Mouse (Mus musculus): Measurements from ENCODE around the gene Ppp1r14a. TPM values are rescaled to one million over a fixed set of nuclear protein-coding genes. Genes with fewer than 3 reads are reported as not detected.

The Ppp1r14a gene
- polyA plus RNA-seq, 1 experiment from 2014 or later, result 25.1 TPM

- H3K4me3 ChIP-seq (ENCODE audit: low read length), result no peak overlapping the region
- H3K9ac ChIP-seq (replicated peaks; ENCODE audit: low read length), result no peak overlapping the region
- peaks cover 3% of the 10 kb centered on the region; the same call in 1 of the 2 replicates for H3K27me3 ChIP-seq (ENCODE audit: insufficient read depth, low read length)
- WGBS, result 88% methylated on average over 2 of the region's 2 CpGs
- H3K36me3 ChIP-seq (ENCODE audit: insufficient read depth, low read length), result no peaks in the 10 kb centered on the region
- peaks cover 44% of the 10 kb centered on the region for H3K4me1 ChIP-seq (ENCODE audit: insufficient read depth, low read length)
- no peaks in the 10 kb centered on the region for H3K9me3 ChIP-seq (ENCODE audit: low read length)
- H3K27ac ChIP-seq (ENCODE audit: low read length), result no peak overlapping the region
- no peak for ATAC-seq (ENCODE audit: low FRiP score, low TSS enrichment)
- no peak overlapping the region for H3K4me2 ChIP-seq (replicated peaks; ENCODE audit: low read depth, low read length)
Measured at GRCm38 (mm10) chr7:29288079-29288478, 1.0 kb upstream of the Ppp1r14a start.

DNA sequence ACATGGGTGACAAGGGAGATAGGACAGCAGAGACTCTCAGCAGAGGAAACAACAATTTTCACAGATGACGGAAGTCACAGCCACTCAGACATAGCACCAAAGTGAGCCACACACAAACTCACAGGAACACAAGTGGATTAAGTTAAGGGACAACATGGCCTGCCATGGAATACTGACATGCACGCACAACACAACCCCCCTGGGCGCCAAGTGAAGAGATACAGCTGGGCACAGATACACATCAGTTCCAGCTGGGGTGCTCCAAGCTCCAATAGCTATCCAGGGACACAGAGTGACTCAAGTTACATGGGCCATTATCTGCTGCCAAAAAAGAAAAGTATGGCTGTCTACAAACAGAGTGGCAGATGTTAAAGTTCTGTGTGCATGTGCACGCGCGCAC, 748 bp downstream of the Ppp1r14a start:
- Histone ChIP-seq H3K9me3 (ENCODE audit: low read length) (no peaks in the 10 kb centered on the region), H3K4me2 (replicated peaks; ENCODE audit: low read depth, low read length) (peak overlapping the region; percentile 92), H3K4me3 (ENCODE audit: low read length) (peak overlapping the region; percentile 62), H3K9ac (replicated peaks; ENCODE audit: low read length) (peak overlapping the region; percentile 63), H3K27ac (ENCODE audit: low read length) (peak overlapping the region; percentile 81), H3K27me3 (ENCODE audit: insufficient read depth, low read length) (peaks cover 5% of the 10 kb centered on the region; the same call in 1 of the 2 replicates), H3K4me1 (ENCODE audit: insufficient read depth, low read length) (peaks cover 53% of the 10 kb centered on the region), H3K36me3 (ENCODE audit: insufficient read depth, low read length) (no peaks in the 10 kb centered on the region)
- 45% methylated on average over 6 of the region's 6 CpGs for WGBS
- ATAC-seq (ENCODE audit: low FRiP score, low TSS enrichment), result no peak

- H3K4me2 ChIP-seq (replicated peaks; ENCODE audit: low read depth, low read length), result peak overlapping the region; percentile 92
- WGBS, result 26% methylated on average over 11 of the region's 11 CpGs
- peak overlapping the region; percentile 55 for H3K9ac ChIP-seq (replicated peaks; ENCODE audit: low read length)
- peak overlapping the region; percentile 9 for H3K4me3 ChIP-seq (ENCODE audit: low read length)
- H3K27me3 ChIP-seq (ENCODE audit: insufficient read depth, low read length), result 0 out of 2 replicates have a peak, but pooled peaks cover 5% of the 10 kb centered on the region
- ATAC-seq (ENCODE audit: low FRiP score, low TSS enrichment), result no peak
- H3K36me3 ChIP-seq (ENCODE audit: insufficient read depth, low read length), result no peaks in the 10 kb centered on the region
- peak overlapping the region; percentile 81 for H3K27ac ChIP-seq (ENCODE audit: low read length)
- H3K4me1 ChIP-seq (ENCODE audit: insufficient read depth, low read length), result peaks cover 53% of the 10 kb centered on the region
- no peaks in the 10 kb centered on the region for H3K9me3 ChIP-seq (ENCODE audit: low read length)
Measured at GRCm38 (mm10) chr7:29290691-29291485, 1.8 kb downstream of the Ppp1r14a start.

GRCm38 (mm10) chr7:29291616-29292457, 2.7 kb downstream of the Ppp1r14a start:
- H3K27ac ChIP-seq (ENCODE audit: low read length), result peak overlapping the region; percentile 81
- peak; percentile 18 for ATAC-seq (ENCODE audit: low FRiP score, low TSS enrichment)
- peaks cover 53% of the 10 kb centered on the region for H3K4me1 ChIP-seq (ENCODE audit: insufficient read depth, low read length)
- 10% methylated on average over 5 of the region's 7 CpGs for WGBS
- H3K9me3 ChIP-seq (ENCODE audit: low read length), result no peaks in the 10 kb centered on the region
- H3K4me3 ChIP-seq (ENCODE audit: low read length), result peak overlapping the region; percentile 14; the same call in 1 of the 2 replicates
- H3K36me3 ChIP-seq (ENCODE audit: insufficient read depth, low read length), result no peaks in the 10 kb centered on the region
- H3K4me2 ChIP-seq (replicated peaks; ENCODE audit: low read depth, low read length), result peak overlapping the region; percentile 92
- 0 out of 2 replicates have a peak, but pooled peaks cover 5% of the 10 kb centered on the region for H3K27me3 ChIP-seq (ENCODE audit: insufficient read depth, low read length)
- peak overlapping the region; percentile 55 for H3K9ac ChIP-seq (replicated peaks; ENCODE audit: low read length)

DNA sequence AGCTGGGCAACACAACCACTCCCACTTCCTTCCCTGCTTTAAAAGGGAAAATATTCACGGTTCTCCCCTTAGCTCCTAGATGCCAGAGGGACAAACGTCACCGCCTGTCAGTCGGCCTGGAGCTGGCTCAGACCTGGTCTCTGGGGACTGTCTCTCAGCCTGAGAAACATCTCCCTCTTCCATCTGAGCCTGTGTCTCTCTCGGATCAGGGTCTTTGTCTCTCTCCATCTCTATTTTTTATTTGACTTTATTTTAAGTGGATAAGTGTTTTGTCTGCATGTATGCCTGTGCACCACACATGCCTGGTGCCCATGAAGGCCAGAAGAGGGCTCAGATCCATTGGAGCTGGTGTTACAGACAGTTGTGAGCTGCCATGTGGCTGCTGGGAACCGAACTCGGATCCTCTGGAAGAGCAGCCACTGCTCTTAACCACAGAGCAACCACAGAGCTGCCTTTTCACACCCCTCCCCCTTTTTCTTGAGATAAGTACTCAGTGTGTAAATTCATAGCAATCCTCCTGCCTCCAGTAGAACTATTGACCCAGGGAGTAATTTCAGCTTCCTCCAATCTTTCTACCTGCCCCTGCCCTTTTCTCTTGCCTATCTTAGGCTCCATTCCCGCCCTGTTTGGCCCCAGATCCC, 3.5 kb downstream of the Ppp1r14a start:
- no peak overlapping the region for H3K4me3 ChIP-seq (ENCODE audit: low read length)
- no peaks in the 10 kb centered on the region for H3K36me3 ChIP-seq (ENCODE audit: insufficient read depth, low read length)
- 16% methylated on average over 8 of the region's 8 CpGs for WGBS
- H3K9me3 ChIP-seq (ENCODE audit: low read length), result no peaks in the 10 kb centered on the region
- peaks cover 53% of the 10 kb centered on the region for H3K4me1 ChIP-seq (ENCODE audit: insufficient read depth, low read length)
- H3K4me2 ChIP-seq (replicated peaks; ENCODE audit: low read depth, low read length), result peak overlapping the region; percentile 20; the same call in 1 of the 2 replicates
- ATAC-seq (ENCODE audit: low FRiP score, low TSS enrichment), result no peak
- H3K27ac ChIP-seq (ENCODE audit: low read length), result peak overlapping the region; percentile 80
- H3K9ac ChIP-seq (replicated peaks; ENCODE audit: low read length), result no peak overlapping the region
- H3K27me3 ChIP-seq (ENCODE audit: insufficient read depth, low read length), result 0 out of 2 replicates have a peak, but pooled peaks cover 5% of the 10 kb centered on the region

GRCm38 (mm10) chr7:29293131-29294065, 4.3 kb downstream of the Ppp1r14a start:
- H3K27ac ChIP-seq (ENCODE audit: low read length), result peak overlapping the region; percentile 80
- 26% methylated on average over 19 of the region's 19 CpGs for WGBS
- H3K4me3 ChIP-seq (ENCODE audit: low read length), result no peak overlapping the region
- ATAC-seq (ENCODE audit: low FRiP score, low TSS enrichment), result peak; percentile 50
- H3K4me2 ChIP-seq (replicated peaks; ENCODE audit: low read depth, low read length), result no peak overlapping the region
- H3K9ac ChIP-seq (replicated peaks; ENCODE audit: low read length), result peak overlapping the region; percentile 42; the same call in 1 of the 2 replicates
- peaks cover 53% of the 10 kb centered on the region for H3K4me1 ChIP-seq (ENCODE audit: insufficient read depth, low read length)
- 0 out of 2 replicates have a peak, but pooled peaks cover 2% of the 10 kb centered on the region for H3K27me3 ChIP-seq (ENCODE audit: insufficient read depth, low read length)
- H3K9me3 ChIP-seq (ENCODE audit: low read length), result no peaks in the 10 kb centered on the region
- H3K36me3 ChIP-seq (ENCODE audit: insufficient read depth, low read length), result no peaks in the 10 kb centered on the region

DNA sequence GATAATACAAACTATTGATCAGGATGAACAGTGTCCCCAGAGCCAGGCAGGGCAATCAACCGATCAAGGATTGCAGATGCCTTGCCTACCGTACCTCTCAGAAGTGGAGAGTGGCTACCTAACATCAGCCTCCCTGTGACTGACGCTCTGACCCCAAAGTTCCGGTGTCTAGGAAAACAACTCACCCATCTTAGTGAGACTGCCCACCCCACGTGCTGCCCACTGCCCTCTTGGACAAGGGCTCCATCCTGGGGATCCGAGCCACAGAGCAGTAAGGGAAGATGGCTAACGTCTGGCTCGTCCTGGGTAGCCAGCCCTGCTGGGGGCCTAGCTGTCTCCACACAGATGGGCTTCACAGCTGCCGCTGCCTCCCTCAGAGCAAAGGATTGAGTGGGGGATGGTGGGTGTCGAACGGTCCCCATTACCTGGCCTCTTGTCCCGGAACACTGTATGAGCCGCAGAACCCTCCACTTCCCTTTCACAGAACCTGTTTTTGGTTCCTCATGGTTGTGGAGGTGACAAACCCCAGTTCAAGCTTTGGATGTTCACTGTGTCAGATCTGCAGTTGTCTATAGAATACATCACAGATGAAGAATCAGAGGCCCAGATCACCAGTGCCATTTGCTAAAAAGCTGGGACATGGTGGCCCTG, 5.1 kb downstream of the Ppp1r14a start:
- no peak overlapping the region for H3K9ac ChIP-seq (replicated peaks; ENCODE audit: low read length)
- H3K27me3 ChIP-seq (ENCODE audit: insufficient read depth, low read length), result 0 out of 2 replicates have a peak, but pooled peaks cover 2% of the 10 kb centered on the region
- H3K4me2 ChIP-seq (replicated peaks; ENCODE audit: low read depth, low read length), result no peak overlapping the region
- peaks cover 45% of the 10 kb centered on the region for H3K4me1 ChIP-seq (ENCODE audit: insufficient read depth, low read length)
- no peak for ATAC-seq (ENCODE audit: low FRiP score, low TSS enrichment)
- no peaks in the 10 kb centered on the region for H3K9me3 ChIP-seq (ENCODE audit: low read length)
- no peak overlapping the region for H3K4me3 ChIP-seq (ENCODE audit: low read length)
- 74% methylated on average over 13 of the region's 13 CpGs for WGBS
- H3K27ac ChIP-seq (ENCODE audit: low read length), result no peak overlapping the region
- no peaks in the 10 kb centered on the region for H3K36me3 ChIP-seq (ENCODE audit: insufficient read depth, low read length)

- H3K27me3 ChIP-seq (ENCODE audit: insufficient read depth, low read length), result 0 out of 2 replicates have a peak, but pooled peaks cover 2% of the 10 kb centered on the region
- H3K4me1 ChIP-seq (ENCODE audit: insufficient read depth, low read length), result peaks cover 28% of the 10 kb centered on the region
- H3K9me3 ChIP-seq (ENCODE audit: low read length), result no peaks in the 10 kb centered on the region
- WGBS, result 75% methylated on average over 24 of the region's 24 CpGs
- H3K4me2 ChIP-seq (replicated peaks; ENCODE audit: low read depth, low read length), result no peak overlapping the region
- no peak overlapping the region for H3K4me3 ChIP-seq (ENCODE audit: low read length)
- no peak overlapping the region for H3K27ac ChIP-seq (ENCODE audit: low read length)
- no peaks in the 10 kb centered on the region for H3K36me3 ChIP-seq (ENCODE audit: insufficient read depth, low read length)
- no peak for ATAC-seq (ENCODE audit: low FRiP score, low TSS enrichment)
- no peak overlapping the region for H3K9ac ChIP-seq (replicated peaks; ENCODE audit: low read length)
Measured at GRCm38 (mm10) chr7:29295861-29296647, 6.9 kb downstream of the Ppp1r14a start.

All from kidney, embryonic 16.5 days (tissue).